Mouse (Mus musculus) hindbrain, embryonic 10.5 days (tissue): ENCODE measurements around the gene Zfp101. TPM values are rescaled to one million over a fixed set of nuclear protein-coding genes. Genes with fewer than 3 reads are reported as not detected.

Source experiments
- DNase-seq: peaks from one replicate; pipeline ENCODE4 v3.0.0-alpha.2; 2017; ENCODE audit warnings: low spot score
- H3K27ac ChIP-seq: fragments of 300-500 bp; sonication (generic); 2 replicates; pipeline ENCODE4 v1.5.1; 2016; ENCODE audit warnings: mild to moderate bottlenecking, moderate library complexity
- H3K27me3 ChIP-seq: fragments of 300-500 bp; sonication (generic); 2 replicates; pipeline ENCODE4 v1.6.1; 2016; ENCODE audit warnings: mild to moderate bottlenecking; ENCODE audit not compliant: poor library complexity, insufficient read depth, severe bottlenecking
- H3K36me3 ChIP-seq: fragments of 300-500 bp; sonication (generic); 2 replicates; pipeline ENCODE4 v1.6.1; 2016; ENCODE audit warnings: mild to moderate bottlenecking, moderate library complexity
- H3K4me1 ChIP-seq: fragments of 300-500 bp; sonication (generic); replicated peaks from 2 replicates; pipeline ENCODE4 v1.6.1; 2016; ENCODE audit warnings: mild to moderate bottlenecking
- H3K4me3 ChIP-seq: fragments of 300-500 bp; sonication (generic); 2 replicates; pipeline ENCODE4 v1.5.1; 2016; ENCODE audit warnings: mild to moderate bottlenecking, moderate library complexity
- H3K9me3 ChIP-seq: fragments of 300-500 bp; sonication (generic); 2 replicates; pipeline ENCODE4 v1.6.1; 2016; ENCODE audit warnings: mild to moderate bottlenecking, moderate library complexity
- WGBS: fragments of 180-500 bp; shearing (Covaris S2); methylation state at CpG from one replicate; pipeline ENCODE4 v1.1.7; 2016; 5-methylcytosine and 5-hydroxymethylcytosine counted together
- polyA plus RNA-seq: library from polyadenylated mRNA; unstranded; fragments of >200 nt; fragmentation: Nextera tagmentation; extraction: Ambion mirVana; gene quantifications from 2 replicates; pipeline ENCODE4 v1.2.1, GENCODE M21; 2016

Zfp101 gene
- 15.2 and 18.9 TPM in 2 replicates for polyA plus RNA-seq

- DNase-seq: peak; percentile 92
- Histone ChIP-seq H3K9me3 (no peaks in the 10 kb centered on the region), H3K4me1 (peaks cover 10% of the 10 kb centered on the region), H3K4me3 (peak within 1 kb of the TSS; percentile 94), H3K27ac (peak within 1 kb of the TSS; percentile 87), H3K36me3 (peaks cover 15% of the 10 kb centered on the region; the same call in 1 of the 2 replicates), H3K27me3 (no peaks in the 10 kb centered on the region)
- WGBS: under 1% methylated on average over 44 of the region's 44 CpGs
Observed at GRCm38 (mm10) chr17:33394182-33395034, at the start of gene Zfp101. Gene Zfp101, minus strand, starts transcription at chr17:33394641.

- H3K36me3 ChIP-seq: no peaks in the 10 kb centered on the region
- no peak for DNase-seq
- H3K4me1 ChIP-seq: no peaks in the 10 kb centered on the region
- no peaks in the 10 kb centered on the region for H3K27me3 ChIP-seq
- no peak overlapping the region for H3K27ac ChIP-seq
- no peak overlapping the region for H3K4me3 ChIP-seq
- H3K9me3 ChIP-seq: no peaks in the 10 kb centered on the region
Observed at GRCm38 (mm10) chr17:33441159-33441558, 46.7 kb upstream of the Zfp101 start.

- Histone ChIP-seq H3K27me3 (no peaks in the 10 kb centered on the region), H3K9me3 (no peaks in the 10 kb centered on the region), H3K36me3 (no peaks in the 10 kb centered on the region), H3K4me3 (no peak overlapping the region), H3K4me1 (no peaks in the 10 kb centered on the region), H3K27ac (no peak overlapping the region)
- WGBS: 84% methylated on average over 5 of the region's 5 CpGs
- no peak for DNase-seq
Observed at GRCm38 (mm10) chr17:33439922-33440321, 45.5 kb upstream of the Zfp101 start.

- 67% methylated on average over 1 of the region's 1 CpGs for WGBS
- DNase-seq: peak; percentile 73
- Histone ChIP-seq H3K4me1 (no peaks in the 10 kb centered on the region), H3K27ac (no peak overlapping the region), H3K36me3 (no peaks in the 10 kb centered on the region), H3K4me3 (no peak overlapping the region), H3K27me3 (no peaks in the 10 kb centered on the region), H3K9me3 (no peaks in the 10 kb centered on the region)
Observed at GRCm38 (mm10) chr17:33439148-33439547, 44.7 kb upstream of the Zfp101 start.

GRCm38 (mm10) chr17:33432019-33432946, 37.8 kb upstream of the Zfp101 start, which contains the start of gene Actl9:
Gene Actl9, plus strand, starts transcription at chr17:33432896.
- WGBS: 86% methylated on average over 3 of the region's 3 CpGs
- H3K4me3 ChIP-seq: no peak within 1 kb of the TSS
- H3K4me1 ChIP-seq: no peaks in the 10 kb centered on the region
- DNase-seq: no peak
- 0 out of 2 replicates have a peak, but pooled peaks cover 4% of the 10 kb centered on the region for H3K9me3 ChIP-seq
- no peaks in the 10 kb centered on the region for H3K27me3 ChIP-seq
- H3K36me3 ChIP-seq: no peaks in the 10 kb centered on the region
- H3K27ac ChIP-seq: no peak within 1 kb of the TSS

- Histone ChIP-seq H3K4me3 (no peak overlapping the region), H3K27ac (no peak overlapping the region), H3K27me3 (no peaks in the 10 kb centered on the region), H3K4me1 (peaks cover 10% of the 10 kb centered on the region), H3K9me3 (no peaks in the 10 kb centered on the region), H3K36me3 (peaks cover 15% of the 10 kb centered on the region; the same call in 1 of the 2 replicates)
- no peak for DNase-seq
- 96% methylated on average over 5 of the region's 5 CpGs for WGBS
Observed at GRCm38 (mm10) chr17:33392271-33392670, 2.2 kb downstream of the Zfp101 start.

- Histone ChIP-seq H3K27ac (no peak overlapping the region), H3K27me3 (no peaks in the 10 kb centered on the region), H3K36me3 (peaks cover 56% of the 10 kb centered on the region), H3K9me3 (no peaks in the 10 kb centered on the region), H3K4me3 (no peak overlapping the region), H3K4me1 (no peaks in the 10 kb centered on the region)
- no peak for DNase-seq
Observed at GRCm38 (mm10) chr17:33385705-33386104, 8.7 kb downstream of the Zfp101 start.

GRCm38 (mm10) chr17:33372795-33373194, 21.6 kb downstream of the Zfp101 start:
- WGBS: 87% methylated on average over 3 of the region's 3 CpGs
- peaks cover 8% of the 10 kb centered on the region for H3K36me3 ChIP-seq
- DNase-seq: no peak
- H3K27ac ChIP-seq: no peak overlapping the region
- H3K4me3 ChIP-seq: no peak overlapping the region
- H3K9me3 ChIP-seq: no peaks in the 10 kb centered on the region
- no peaks in the 10 kb centered on the region for H3K4me1 ChIP-seq
- no peaks in the 10 kb centered on the region for H3K27me3 ChIP-seq

- H3K27me3 ChIP-seq: no peaks in the 10 kb centered on the region
- peaks cover 7% of the 10 kb centered on the region; the same call in 1 of the 2 replicates for H3K36me3 ChIP-seq
- H3K9me3 ChIP-seq: 0 out of 2 replicates have a peak, but pooled peaks cover 8% of the 10 kb centered on the region
- peak within 1 kb of the TSS; percentile 94 for H3K27ac ChIP-seq
- DNase-seq: peak; percentile 88
- peaks cover 8% of the 10 kb centered on the region; the same call in 1 of the 2 replicates for H3K4me1 ChIP-seq
- WGBS: 4% methylated on average over 47 of the region's 47 CpGs
- H3K4me3 ChIP-seq: peak within 1 kb of the TSS; percentile 91
Observed at GRCm38 (mm10) chr17:33358411-33359384, 35.7 kb downstream of the Zfp101 start, which contains the start of gene Zfp81. Gene Zfp81, minus strand, starts transcription at chr17:33358878.

- no peak for DNase-seq
- H3K27ac ChIP-seq: no peak overlapping the region
- peaks cover 59% of the 10 kb centered on the region for H3K9me3 ChIP-seq
- peaks cover 13% of the 10 kb centered on the region; the same call in 1 of the 2 replicates for H3K36me3 ChIP-seq
- H3K4me1 ChIP-seq: peaks cover 8% of the 10 kb centered on the region; the same call in 1 of the 2 replicates
- H3K4me3 ChIP-seq: no peak overlapping the region
- whole genome bisulfite sequencing: 97% methylated on average over 1 of the region's 1 CpGs
- H3K27me3 ChIP-seq: no peaks in the 10 kb centered on the region
Observed at GRCm38 (mm10) chr17:33352981-33353380, 41.5 kb downstream of the Zfp101 start.
